Mouse (Mus musculus) small intestine, adult 2 months (tissue): ENCODE measurements around the gene Relch.

Experiments
- CTCF ChIP-seq: fragments of 200-500 bp; IDR thresholded peaks from 2 replicates; pipeline ENCODE4 v1.5.1; 2012; ENCODE audit warnings: low read depth, mild to moderate bottlenecking, control low read depth, inconsistent platforms, low read length, moderate library complexity, mixed read lengths; ENCODE audit not compliant: insufficient replicate concordance, insufficient read length; ENCODE audit errors: extremely low read depth
- POLR2A ChIP-seq: fragments of 200-500 bp; IDR thresholded peaks from 2 replicates; pipeline ENCODE4 v1.6.1; 2012; ENCODE audit warnings: low read depth, mild to moderate bottlenecking, control low read depth, inconsistent platforms, low read length, moderate library complexity

DNA sequence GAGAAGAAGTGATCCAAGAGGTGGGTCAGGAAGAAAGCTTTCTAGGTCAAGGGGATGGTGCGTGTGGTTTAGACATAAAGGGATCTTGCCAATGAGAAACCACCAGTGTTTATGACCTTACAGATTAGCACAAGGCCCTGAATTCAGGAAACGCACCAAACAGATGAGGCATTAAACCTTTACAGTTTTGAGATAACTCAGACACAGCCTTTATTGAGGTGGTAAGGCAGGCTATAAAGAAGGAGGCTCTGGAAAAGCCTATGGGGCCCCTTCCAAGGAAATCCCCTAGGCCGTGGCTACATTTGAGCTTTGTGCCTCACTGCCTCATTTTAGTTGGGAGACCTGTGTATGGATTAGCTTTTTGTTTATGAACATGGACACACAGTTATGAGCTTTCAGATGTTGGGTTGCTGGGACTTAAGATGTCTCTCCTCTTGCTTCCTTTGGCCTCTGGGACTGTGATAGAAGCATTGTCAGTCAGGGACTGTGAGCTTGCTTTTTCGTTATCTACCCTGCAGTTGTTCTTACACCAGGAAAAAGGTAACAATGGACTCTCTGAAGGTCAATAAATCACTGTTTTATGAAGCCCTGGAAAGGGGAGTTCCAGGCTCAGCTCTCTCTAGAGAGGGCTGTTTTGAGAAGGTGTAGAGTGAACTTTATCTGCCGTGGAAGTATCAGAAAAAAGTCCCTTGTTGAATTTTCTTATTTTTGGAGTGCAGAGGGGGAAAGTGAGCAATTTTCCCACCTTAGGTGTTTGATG is 120.8 kb downstream of the Relch start:
- TF ChIP-seq CTCF (no peak), POLR2A (no peak)
